Mouse (Mus musculus): ENCODE results near the gene B3gntl1. TPM values are rescaled to one million over a fixed set of nuclear protein-coding genes. Genes with fewer than 3 reads are reported as not detected.

B3gntl1 gene
- total RNA-seq (2021): 1 to 10 TPM; 3.2 to 4.5 TPM
- long read RNA-seq, experiment 1, transcript B3gntl1-202 (13 exons, 2,864 nt): major isoform, 6 of 9 reads
- long read RNA-seq, experiment 1, partial matches to known transcripts: 1 of 9 reads
- long read RNA-seq, experiment 1, other reads (novel, unspliced or antisense): 2 of 9 reads
- long read RNA-seq, experiment 2, partial matches to known transcripts: 0 of 4 reads
- long read RNA-seq, experiment 2, other reads (novel, unspliced or antisense): 3 of 4 reads

GRCm38 (mm10) chr11:121672990-121673572 is at the start of gene B3gntl1:
TSS of gene B3gntl1 (minus strand) at chr11:121673153.
- peak; percentile 98 for DNase-seq

GRCm38 (mm10) chr11:121722434-121722833 is 49.5 kb upstream of the B3gntl1 start:
- no peak for DNase-seq

GRCm38 (mm10) chr11:121720752-121721151 is 47.8 kb upstream of the B3gntl1 start:
- no peak for DNase-seq

DNA sequence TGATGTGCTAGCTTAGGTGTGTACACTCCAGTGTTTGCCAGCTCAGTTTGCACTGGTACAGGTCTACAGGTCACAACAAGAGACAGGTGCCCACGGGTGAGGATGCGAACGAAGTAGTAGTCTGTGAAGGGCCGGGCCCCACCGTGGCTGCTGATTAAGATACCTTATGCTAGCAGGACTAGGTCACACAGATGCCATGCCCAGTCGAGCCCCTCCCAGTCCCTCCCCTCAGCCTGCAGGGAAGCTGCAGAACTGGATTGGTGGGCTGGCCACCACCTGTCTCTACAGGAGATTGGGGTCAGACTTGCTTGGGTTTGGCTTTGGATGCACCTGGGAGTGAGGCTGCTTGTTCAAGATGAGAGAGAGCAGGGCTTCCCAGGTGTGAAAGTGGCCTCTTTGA is 44.8 kb upstream of the B3gntl1 start:
- DNase-seq: no peak

DNA sequence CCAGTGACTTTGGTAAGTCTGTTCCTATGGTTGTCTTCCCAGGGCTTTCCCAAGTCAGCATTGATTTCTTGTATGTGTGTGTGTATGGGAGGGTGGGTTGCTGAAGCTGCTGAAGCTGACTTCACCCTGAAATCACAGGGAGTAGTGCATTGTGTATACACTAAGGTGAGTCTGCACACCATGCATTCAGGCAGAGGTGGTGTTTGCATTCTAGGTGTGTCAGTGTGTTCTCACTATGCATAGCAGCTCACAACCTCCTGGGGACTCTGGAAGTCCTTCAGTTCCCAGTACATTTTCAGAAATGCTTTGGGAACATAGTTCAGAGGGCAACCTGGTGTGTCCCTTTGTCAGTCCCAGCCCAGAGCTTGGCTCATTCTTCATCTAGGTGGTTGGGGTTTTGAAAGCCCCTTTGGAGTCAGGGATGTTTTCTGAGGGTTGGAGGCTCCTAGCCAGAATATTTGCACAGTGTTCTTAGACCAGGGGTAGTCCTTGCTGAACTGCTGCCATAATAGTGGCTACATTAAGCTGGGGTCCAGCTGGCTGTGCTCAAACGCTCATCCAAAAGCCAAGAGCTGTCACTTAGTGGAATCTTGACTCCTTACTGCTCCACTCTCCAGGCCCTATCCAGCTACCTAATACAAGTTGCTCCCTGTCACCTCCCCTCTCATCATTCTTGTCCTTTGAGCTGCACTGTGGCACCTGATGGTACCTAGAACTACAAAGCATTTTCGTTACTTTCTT is 42.0 kb upstream of the B3gntl1 start:
- no peak for DNase-seq

DNA sequence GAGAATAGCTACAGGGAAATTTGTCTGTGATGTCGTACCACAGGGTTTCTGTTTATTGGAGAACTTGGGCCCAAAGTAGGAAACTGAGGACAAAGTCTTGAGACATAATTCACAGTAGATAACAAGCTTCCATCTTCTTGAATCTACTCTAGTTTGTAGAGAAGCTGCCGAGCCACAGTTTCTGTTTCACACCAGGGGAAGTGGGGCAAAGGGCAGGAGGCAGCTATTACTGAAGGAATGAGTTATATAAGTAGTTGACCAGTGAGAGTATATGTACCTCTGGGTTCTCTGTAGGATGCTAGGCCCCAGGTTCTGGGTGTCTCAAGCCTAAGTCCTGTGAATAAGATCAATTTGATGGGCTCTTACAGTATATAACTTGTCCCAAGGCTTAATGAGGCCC is 40.6 kb upstream of the B3gntl1 start:
- no peak for DNase-seq

- DNase-seq: no peak
Observed at GRCm38 (mm10) chr11:121712987-121713386, 40.0 kb upstream of the B3gntl1 start.

- no peak for DNase-seq
Observed at GRCm38 (mm10) chr11:121710245-121710644, 37.3 kb upstream of the B3gntl1 start.

DNA sequence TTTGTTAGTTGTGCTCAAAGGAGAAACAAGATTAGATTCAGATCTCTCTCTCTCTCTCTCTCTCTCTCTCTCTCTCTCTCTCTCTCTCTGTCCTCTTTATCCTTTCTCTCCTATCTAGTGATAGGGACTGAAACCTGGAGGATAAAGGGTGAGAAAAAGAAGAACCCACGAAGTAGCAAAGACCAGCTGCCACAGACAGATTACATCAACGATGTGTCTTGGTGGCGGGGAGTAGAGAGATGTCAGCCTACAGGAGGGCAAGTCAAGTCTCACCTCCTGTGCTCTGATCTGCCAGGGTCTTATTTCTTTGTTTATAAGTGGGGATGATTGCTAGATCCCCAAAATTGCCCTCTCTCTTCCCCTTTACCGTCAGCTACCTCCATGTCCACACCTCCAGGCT is 36.3 kb upstream of the B3gntl1 start:
- DNase-seq: no peak

DNA sequence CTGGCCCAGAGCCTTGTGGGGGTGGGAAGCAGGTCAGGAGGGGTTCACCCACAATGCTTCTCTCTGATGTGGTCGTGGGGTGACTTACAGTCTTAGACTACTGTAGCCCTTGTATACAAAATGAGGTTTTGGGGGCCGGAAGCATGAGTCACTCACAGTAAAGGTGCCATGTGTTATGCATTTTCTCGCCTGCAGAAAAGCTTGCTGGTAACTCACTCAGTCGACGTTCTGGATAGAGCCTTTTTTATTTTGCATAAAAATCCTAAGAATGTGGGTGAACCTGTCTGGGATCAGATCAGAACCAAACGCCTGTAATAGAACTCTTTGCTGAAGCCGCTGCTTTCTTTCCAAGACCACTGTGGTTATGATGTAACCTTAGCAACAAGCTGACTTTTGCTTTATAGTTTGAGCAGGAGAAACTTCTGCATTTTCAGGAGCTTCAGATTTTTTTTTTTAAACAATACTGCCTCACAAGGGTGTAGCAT is 33.6 kb upstream of the B3gntl1 start:
- no peak for DNase-seq

GRCm38 (mm10) chr11:121703619-121704215 is 30.8 kb upstream of the B3gntl1 start:
- peak; percentile 27 for DNase-seq

DNA sequence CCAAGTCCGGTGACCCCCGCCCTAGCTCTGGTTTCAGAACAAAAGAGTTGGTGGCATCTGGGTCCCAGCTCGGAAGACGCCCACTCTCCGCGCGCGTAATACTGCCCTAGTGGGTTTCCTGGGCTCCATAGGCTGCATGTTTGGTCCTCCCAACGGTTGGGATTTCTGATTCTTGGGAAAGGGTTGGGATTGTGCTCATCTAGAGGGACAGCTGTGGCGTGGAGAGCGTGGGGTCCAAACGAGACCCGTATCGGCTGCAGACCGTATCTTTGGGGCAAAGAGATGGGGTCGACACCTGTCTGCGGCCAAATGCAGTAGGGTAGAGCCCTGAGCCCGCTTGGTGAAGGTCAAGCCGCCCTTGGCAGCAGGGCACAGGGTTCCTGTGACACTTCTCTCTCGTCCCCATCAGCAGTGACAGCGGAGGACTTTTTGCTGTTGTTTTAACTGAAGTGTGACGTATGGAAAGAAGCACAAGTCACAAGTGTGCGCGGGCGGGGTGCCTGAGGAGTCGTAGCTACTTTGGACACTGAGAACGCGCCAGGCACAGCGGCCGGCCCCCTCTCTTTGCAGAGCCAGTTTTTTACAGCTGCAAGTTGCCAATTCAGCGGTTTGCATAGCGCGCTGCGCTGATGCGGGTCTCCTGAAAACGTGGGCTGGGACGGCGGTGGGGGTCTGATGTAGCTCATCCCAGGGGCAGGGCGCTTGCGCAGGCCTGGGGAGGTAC is 30.1 kb upstream of the B3gntl1 start:
- DNase-seq: peak; percentile 73

DNA sequence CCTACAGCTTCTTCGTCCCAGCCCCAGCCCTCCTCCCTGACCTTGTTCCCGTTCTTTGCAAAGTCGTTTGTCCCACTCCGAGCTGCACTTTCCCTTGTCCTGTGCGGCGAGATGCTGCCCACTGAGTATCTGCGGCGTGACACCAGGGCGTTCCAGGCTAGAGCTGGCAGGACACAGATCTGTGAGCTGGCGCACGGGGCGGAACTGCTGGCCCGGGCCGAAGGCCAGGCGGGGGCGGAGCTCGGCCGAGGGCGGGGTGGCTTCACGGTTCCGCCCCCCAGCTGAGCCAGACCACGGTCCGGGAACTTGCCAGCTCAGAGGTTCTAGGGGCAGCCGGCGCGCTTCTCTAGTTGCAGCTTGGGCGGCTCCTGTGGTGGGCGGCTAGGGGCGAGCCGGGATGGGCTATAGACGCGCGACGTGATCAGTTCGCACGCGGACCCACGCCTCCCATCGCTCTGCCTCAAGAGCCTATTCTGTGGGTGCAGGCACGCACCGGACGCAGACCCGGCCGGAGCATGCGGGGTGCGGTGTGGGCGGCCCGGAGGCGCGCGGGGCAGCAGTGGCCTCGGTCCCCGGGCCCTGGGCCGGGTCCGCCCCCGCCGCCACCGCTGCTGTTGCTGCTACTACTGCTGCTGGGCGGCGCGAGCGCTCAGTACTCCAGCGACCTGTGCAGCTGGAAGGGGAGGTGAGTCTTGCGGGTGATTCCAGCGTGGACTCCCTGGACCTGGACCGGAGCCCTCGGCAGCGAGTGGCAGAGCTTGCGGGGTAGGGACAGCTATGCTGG is 29.4 kb upstream of the B3gntl1 start:
- peak; percentile 96 for DNase-seq

GRCm38 (mm10) chr11:121701244-121701643 is 28.3 kb upstream of the B3gntl1 start, which contains the start of gene Metrnl:
TSS of gene Metrnl (plus strand) at chr11:121701544.
- no peak for DNase-seq

DNA sequence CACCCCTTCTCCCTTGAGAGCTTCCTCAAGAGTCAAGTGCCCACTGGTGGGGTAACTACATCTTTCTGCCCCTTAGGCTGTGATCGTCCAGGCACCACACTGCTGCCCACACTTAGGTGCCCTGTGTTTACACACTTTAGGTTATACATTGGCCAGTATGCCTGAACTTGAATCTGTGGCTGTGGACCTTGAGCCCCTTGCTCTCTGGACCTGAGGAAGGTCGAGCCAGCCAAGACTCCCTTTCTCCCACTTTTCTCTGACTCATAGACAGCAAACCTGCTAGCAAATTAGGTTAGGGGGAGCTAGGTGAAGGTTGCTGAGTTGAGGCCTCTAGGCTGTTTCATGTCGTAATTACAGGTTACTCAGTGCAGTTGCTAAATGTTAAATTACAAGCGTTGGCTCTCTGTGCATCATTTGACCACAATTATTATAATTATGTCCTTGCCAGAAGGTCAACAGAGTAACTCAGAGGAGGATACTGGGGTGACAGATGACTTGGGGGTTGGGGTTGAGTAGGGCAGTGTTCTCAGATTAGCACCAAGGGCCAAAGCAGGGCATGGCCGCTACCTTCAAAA is 25.5 kb upstream of the B3gntl1 start:
- no peak for DNase-seq

- no peak for DNase-seq
Observed at GRCm38 (mm10) chr11:121697271-121697670, 24.3 kb upstream of the B3gntl1 start.

DNA sequence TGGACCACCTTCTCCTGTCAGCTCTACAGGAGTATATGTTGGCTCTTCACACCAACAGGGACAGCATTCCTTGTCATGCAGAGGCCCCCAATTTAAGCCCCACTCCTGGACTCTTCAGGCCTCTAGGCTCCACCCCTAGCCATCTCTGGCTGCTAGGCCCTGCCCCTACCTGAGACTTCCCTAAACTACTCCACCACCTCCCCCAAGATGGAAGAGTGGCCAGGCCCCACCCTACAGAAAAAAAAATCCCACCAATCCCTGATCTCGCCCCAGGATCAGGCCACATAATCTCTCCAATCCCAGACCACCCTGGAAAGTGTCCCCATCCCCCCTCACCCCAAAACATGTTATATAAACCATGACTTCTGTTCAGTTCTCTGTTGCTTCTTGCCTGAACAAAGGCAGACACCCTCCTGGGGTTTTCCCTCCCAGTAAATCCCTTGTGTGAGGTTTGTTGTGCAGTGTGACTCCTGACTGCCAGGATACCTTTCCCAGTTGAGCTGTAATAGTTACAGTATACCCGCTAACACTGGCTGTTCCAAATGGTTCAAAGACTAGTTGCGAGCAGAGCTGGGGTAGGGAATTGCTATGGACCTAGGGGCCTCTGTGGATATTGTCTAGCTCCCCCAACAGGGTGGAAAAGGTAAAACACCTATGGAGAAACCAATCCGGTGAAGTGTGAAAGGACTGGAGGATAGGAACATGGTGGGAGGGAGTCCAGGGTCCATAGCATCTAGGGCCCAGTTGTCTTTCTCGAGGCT is 22.5 kb upstream of the B3gntl1 start:
- no peak for DNase-seq

DNA sequence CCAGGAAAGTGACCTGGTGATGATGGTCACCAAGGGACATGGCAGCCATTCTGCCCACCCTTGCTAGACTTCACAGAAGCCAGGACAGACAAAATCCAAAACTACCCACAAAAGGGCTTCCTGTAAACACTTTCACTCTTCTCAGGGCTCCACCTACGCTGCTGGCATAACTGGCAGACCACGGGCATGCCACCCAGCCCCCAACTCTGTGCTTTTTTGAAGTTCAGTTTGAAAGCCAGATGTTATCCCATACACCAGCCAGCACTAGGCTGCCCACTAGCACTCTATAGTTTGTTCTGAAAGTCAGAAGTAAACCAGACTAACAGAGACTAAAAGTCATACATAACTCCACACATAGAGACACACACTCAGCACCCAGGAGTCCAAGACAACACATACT is 15.1 kb upstream of the B3gntl1 start:
- no peak for DNase-seq

DNA sequence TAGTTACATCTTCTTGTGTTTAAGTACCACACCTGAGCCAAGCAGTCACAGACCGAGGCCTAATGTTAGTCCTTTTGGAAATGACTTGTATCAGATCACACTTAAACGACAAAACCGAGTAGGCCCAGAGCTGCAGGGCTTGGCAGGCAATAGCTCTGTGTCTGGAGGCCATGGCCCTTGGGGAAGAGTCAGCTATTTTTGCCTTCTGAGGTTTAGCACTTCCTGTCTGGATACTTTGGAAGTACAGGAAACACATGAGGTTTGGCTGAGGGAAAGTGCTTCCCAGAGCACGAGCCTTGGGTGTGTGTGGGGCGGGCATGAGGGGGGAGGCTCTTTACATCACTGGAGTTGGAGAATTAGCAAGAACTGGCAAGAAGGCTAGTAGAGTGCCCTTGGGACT is 13.7 kb upstream of the B3gntl1 start:
- DNase-seq: no peak

GRCm38 (mm10) chr11:121686091-121686490 is 13.1 kb upstream of the B3gntl1 start:
- DNase-seq: no peak

All from gastrocnemius, postnatal 10 days (tissue).